Mouse (Mus musculus) embryonic facial prominence, embryonic 12.5 days (tissue): ENCODE results near the gene Hmgb3. TPM values are rescaled to one million over a fixed set of nuclear protein-coding genes. Genes with fewer than 3 reads are reported as not detected.

Experiments used
- microRNA-seq: library from miRNA; unstranded; fragments of <30 nt; microRNA quantifications from one replicate; pipeline ENCODE4, GENCODE M21; 2017
- polyA plus RNA-seq: library from polyadenylated mRNA; unstranded; fragments of >200 nt; fragmentation: Nextera tagmentation; extraction: Ambion mirVana; gene quantifications from 2 replicates; pipeline ENCODE4 v1.2.1, GENCODE M21; 2016

Gene Hmgb3
- polyA plus RNA-seq, 1 experiment from 2014 or later = 476 TPM

Small RNA genes lying within 50 kb of the gene (microRNA-seq; reads per million reads assigned to microRNA genes)
- not detected for gene Gm23945

Other genes starting within 250 kb of the Hmgb3 start
- 10.9 and 11.7 TPM in 2 replicates for gene Mtmr1, start 191.2 kb upstream of the Hmgb3 start, polyA plus RNA-seq
- 36.2 and 36.4 TPM in 2 replicates for gene Cd99l2, start 63.1 kb upstream of the Hmgb3 start, polyA plus RNA-seq
- gene Gpr50, start 107.7 kb downstream of the Hmgb3 start, polyA plus RNA-seq = 2.7 and 4.3 TPM in 2 replicates